Mouse (Mus musculus): ENCODE measurements at regions not wholly inside any gene's neighbourhood (a gene's known extent, or its start where the extent isn't known, plus 50 kb on each side); places are given as distances from the start of the nearest gene placed in this dataset.

DNA sequence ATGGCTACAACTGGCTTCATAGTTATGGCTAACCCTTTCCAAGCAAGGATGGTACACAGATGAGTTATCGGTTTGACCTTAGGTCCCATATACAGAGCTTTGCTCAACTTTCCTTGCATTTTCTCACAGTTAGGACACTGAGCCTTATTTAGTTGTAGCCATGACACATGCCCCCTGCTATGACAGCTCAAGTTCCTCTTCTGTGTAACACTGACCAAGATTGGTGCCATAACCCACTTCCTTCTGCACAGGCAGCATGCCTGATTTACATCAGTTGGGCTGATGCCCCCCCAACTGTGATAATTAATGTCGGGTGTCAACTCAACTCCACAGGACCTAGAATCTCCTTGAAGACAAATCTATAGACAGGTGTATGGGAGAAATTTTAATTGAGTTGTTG lies 361.5 kb upstream of the Intu start:
- H3K4me3 ChIP-seq: no peak overlapping the region
- TF ChIP-seq MYOD1 (IDR thresholded peaks at IDR 0.05; ENCODE audit: control insufficient read depth in 1 of 3, insufficient read length in 2 of 3, low read depth in 2 of 3) (no peak), SRF (IDR thresholded peaks at IDR 0.05; ENCODE audit: control insufficient read depth, insufficient read length, low read depth) (no peak), REST (IDR thresholded peaks at IDR 0.05; ENCODE audit: insufficient read depth, insufficient read length) (no peak), POLR2A (IDR thresholded peaks at IDR 0.05; ENCODE audit: insufficient read length, low read depth) (no peak), MAX (IDR thresholded peaks at IDR 0.05; ENCODE audit: low read depth) (no peak), POLR2AphosphoS2 (IDR thresholded peaks at IDR 0.05; ENCODE audit: insufficient read length, low read depth) (no peak), TCF3 (IDR thresholded peaks at IDR 0.05; ENCODE audit: insufficient read length, low read depth) (no peak), TCF12 (IDR thresholded peaks at IDR 0.05; ENCODE audit: insufficient read depth, poor library complexity, severe bottlenecking) (no peak), E2F4 (IDR thresholded peaks at IDR 0.05; ENCODE audit: insufficient read depth) (no peak), MYOG (IDR thresholded peaks at IDR 0.05; ENCODE audit: control insufficient read depth in 1 of 3, insufficient read depth in 1 of 3, insufficient read length in 2 of 3, low read depth in 2 of 3) (no peak), CEBPB (IDR thresholded peaks at IDR 0.05; ENCODE audit: insufficient read depth, poor library complexity, severe bottlenecking) (no peak), USF1 (IDR thresholded peaks at IDR 0.05; ENCODE audit: low read depth) (no peak)
- no peaks in the 10 kb centered on the region for H3K36me3 ChIP-seq (ENCODE audit: control insufficient read depth, insufficient read depth)
- no peaks in the 10 kb centered on the region for H3K79me2 ChIP-seq (ENCODE audit: control insufficient read depth, insufficient read depth)
- no peaks in the 10 kb centered on the region for H3K27me3 ChIP-seq (ENCODE audit: control insufficient read depth, insufficient read depth, insufficient read length)
- H3ac ChIP-seq (ENCODE audit: control insufficient read depth, insufficient read length): no peak overlapping the region
- H3K4me2 ChIP-seq (ENCODE audit: low read depth): no peak overlapping the region

DNA sequence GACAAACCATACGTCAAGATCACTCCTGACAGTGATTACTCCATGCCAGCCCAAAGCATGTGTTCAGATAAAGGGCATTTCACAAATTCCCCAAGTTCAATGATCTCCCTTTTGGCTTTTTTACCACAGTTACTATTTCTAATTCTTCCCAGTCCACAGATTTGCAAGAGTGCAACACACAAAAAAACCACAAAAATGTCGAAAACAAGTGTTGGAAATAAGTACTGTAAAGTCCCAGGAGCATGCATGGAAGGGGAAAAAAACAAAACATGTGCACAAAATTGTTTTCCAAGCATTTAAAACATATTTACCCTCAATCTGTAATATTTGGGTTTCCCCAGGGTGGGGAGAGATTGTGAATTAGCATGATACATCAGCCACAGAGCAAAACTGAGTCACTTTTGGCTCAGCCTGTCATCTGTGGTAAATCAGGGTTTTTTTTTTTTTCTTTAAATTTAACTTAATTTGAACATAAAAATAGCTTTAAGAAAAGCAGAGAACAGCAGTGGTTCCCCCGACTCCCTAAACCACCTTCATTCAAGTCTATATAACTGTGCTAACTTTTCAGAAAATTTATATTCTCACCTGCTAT lies 351.3 kb upstream of the Intu start:
- no peaks in the 10 kb centered on the region for H3K27me3 ChIP-seq (ENCODE audit: control insufficient read depth, insufficient read depth, insufficient read length)
- no peaks in the 10 kb centered on the region for H3K36me3 ChIP-seq (ENCODE audit: control insufficient read depth, insufficient read depth)
- no peak overlapping the region for H3ac ChIP-seq (ENCODE audit: control insufficient read depth, insufficient read length)
- TF ChIP-seq POLR2AphosphoS2 (IDR thresholded peaks at IDR 0.05; ENCODE audit: insufficient read length, low read depth) (no peak), E2F4 (IDR thresholded peaks at IDR 0.05; ENCODE audit: insufficient read depth) (no peak), TCF12 (IDR thresholded peaks at IDR 0.05; ENCODE audit: insufficient read depth, poor library complexity, severe bottlenecking) (no peak), REST (IDR thresholded peaks at IDR 0.05; ENCODE audit: insufficient read depth, insufficient read length) (no peak), TCF3 (IDR thresholded peaks at IDR 0.05; ENCODE audit: insufficient read length, low read depth) (no peak), SRF (IDR thresholded peaks at IDR 0.05; ENCODE audit: control insufficient read depth, insufficient read length, low read depth) (no peak), CEBPB (IDR thresholded peaks at IDR 0.05; ENCODE audit: insufficient read depth, poor library complexity, severe bottlenecking) (no peak), MAX (IDR thresholded peaks at IDR 0.05; ENCODE audit: low read depth) (no peak), MYOD1 (IDR thresholded peaks at IDR 0.05; ENCODE audit: control insufficient read depth in 1 of 3, insufficient read length in 2 of 3, low read depth in 2 of 3) (no peak), POLR2A (IDR thresholded peaks at IDR 0.05; ENCODE audit: insufficient read length, low read depth) (no peak), USF1 (IDR thresholded peaks at IDR 0.05; ENCODE audit: low read depth) (no peak), MYOG (IDR thresholded peaks at IDR 0.05; ENCODE audit: control insufficient read depth in 1 of 3, insufficient read depth in 1 of 3, insufficient read length in 2 of 3, low read depth in 2 of 3) (no peak)
- no peak overlapping the region for H3K4me2 ChIP-seq (ENCODE audit: low read depth)
- H3K4me3 ChIP-seq: no peak overlapping the region
- no peaks in the 10 kb centered on the region for H3K79me2 ChIP-seq (ENCODE audit: control insufficient read depth, insufficient read depth)

DNA sequence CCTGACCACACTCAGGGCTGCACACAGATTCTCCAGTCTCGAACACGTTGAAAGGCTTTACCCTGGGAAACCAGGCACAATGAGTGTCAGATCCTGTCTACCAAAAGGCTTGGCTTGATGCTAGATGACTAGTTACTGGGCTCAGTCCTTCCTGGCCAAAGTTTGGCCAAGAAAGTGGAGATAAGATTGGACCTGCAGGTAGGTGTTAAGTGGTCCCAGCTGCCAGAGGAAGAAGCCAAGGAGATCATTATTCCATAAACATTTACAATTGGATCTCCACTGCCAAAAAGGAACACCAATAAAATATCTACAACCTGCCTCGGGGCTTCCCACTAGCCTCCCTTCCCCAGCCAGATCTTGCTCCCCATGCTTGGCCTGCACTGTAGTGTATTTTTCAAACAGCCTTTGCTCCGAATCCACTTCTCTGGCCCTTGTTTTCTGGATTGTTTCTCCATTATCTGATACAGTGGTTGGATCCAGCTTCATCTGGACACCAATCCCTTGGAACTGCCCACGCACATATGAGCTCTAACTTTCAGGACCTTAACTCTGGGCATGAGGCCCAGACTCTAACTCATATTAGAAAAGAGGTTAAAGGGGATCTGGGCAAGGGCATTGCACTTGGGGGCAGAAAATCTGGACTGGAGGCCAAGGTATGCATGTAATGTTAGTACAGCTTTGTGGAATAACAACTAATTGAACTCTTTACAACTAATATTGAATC lies 345.3 kb upstream of the Intu start:
- Histone ChIP-seq H3ac (ENCODE audit: control insufficient read depth, insufficient read length) (no peak overlapping the region), H3K4me3 (no peak overlapping the region), H3K79me2 (ENCODE audit: control insufficient read depth, insufficient read depth) (no peaks in the 10 kb centered on the region), H3K4me2 (ENCODE audit: low read depth) (no peak overlapping the region), H3K27me3 (ENCODE audit: control insufficient read depth, insufficient read depth, insufficient read length) (no peaks in the 10 kb centered on the region), H3K36me3 (ENCODE audit: control insufficient read depth, insufficient read depth) (no peaks in the 10 kb centered on the region)
- TF ChIP-seq MYOG (IDR thresholded peaks at IDR 0.05; ENCODE audit: control insufficient read depth in 1 of 3, insufficient read depth in 1 of 3, insufficient read length in 2 of 3, low read depth in 2 of 3): no peak
- TF ChIP-seq CEBPB (IDR thresholded peaks at IDR 0.05; ENCODE audit: insufficient read depth, poor library complexity, severe bottlenecking): no peak
- no peak for TF ChIP-seq SRF (IDR thresholded peaks at IDR 0.05; ENCODE audit: control insufficient read depth, insufficient read length, low read depth)

DNA sequence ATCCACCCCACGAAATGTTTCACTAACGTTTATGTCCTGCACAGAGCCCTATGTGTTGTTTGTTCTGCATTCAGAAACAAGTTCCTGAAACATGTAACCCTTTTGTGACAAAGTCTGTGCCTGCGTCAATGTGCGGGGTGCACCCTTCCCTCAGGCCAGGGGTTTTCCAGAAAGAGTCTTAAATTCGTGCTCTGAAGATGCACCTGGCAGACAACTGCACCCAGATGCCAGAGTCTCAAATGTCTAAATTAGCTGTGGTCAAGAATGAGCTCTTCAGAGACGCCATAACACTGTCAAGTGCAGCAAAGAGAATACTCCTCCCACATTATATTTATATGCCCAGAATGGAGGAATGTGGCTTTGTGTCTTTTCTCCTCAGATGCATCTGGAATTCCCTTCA lies 341.6 kb upstream of the Intu start:
- no peaks in the 10 kb centered on the region for H3K79me2 ChIP-seq (ENCODE audit: control insufficient read depth, insufficient read depth)
- H3K4me3 ChIP-seq: no peak overlapping the region
- H3K4me2 ChIP-seq (ENCODE audit: low read depth): no peak overlapping the region
- no peak overlapping the region for H3ac ChIP-seq (ENCODE audit: control insufficient read depth, insufficient read length)
- no peak for TF ChIP-seq USF1 (IDR thresholded peaks at IDR 0.05; ENCODE audit: low read depth)
- no peak for TF ChIP-seq CEBPB (IDR thresholded peaks at IDR 0.05; ENCODE audit: insufficient read depth, poor library complexity, severe bottlenecking)
- TF ChIP-seq TCF12 (IDR thresholded peaks at IDR 0.05; ENCODE audit: insufficient read depth, poor library complexity, severe bottlenecking): no peak
- TF ChIP-seq POLR2AphosphoS2 (IDR thresholded peaks at IDR 0.05; ENCODE audit: insufficient read length, low read depth): no peak
- no peak for TF ChIP-seq TCF3 (IDR thresholded peaks at IDR 0.05; ENCODE audit: insufficient read length, low read depth)
- no peaks in the 10 kb centered on the region for H3K36me3 ChIP-seq (ENCODE audit: control insufficient read depth, insufficient read depth)
- no peaks in the 10 kb centered on the region for H3K27me3 ChIP-seq (ENCODE audit: control insufficient read depth, insufficient read depth, insufficient read length)

DNA sequence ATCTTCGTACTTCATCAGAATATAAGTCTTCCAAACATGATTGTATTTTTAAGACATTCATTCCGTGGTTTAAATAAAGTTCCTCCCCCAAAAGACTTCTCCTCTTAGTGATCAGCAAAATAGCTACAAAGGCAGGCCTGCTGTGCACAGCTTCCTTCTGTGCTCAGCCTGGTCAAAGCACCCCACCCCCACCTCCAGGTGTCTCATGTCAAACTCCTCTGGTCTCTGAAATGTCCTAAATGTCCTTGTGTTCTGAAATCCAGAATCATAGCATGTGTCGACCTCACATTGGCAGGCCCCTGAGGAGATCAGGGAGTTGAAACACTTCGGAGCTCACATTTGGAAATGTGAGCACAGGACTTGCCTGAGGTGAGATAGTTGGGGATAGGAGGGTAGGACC lies 341.1 kb upstream of the Intu start:
- H3K79me2 ChIP-seq (ENCODE audit: control insufficient read depth, insufficient read depth): no peaks in the 10 kb centered on the region
- no peak for TF ChIP-seq E2F4 (IDR thresholded peaks at IDR 0.05; ENCODE audit: insufficient read depth)
- no peak for TF ChIP-seq TCF3 (IDR thresholded peaks at IDR 0.05; ENCODE audit: insufficient read length, low read depth)
- no peak for TF ChIP-seq TCF12 (IDR thresholded peaks at IDR 0.05; ENCODE audit: insufficient read depth, poor library complexity, severe bottlenecking)
- no peak for TF ChIP-seq POLR2A (IDR thresholded peaks at IDR 0.05; ENCODE audit: insufficient read length, low read depth)
- TF ChIP-seq CEBPB (IDR thresholded peaks at IDR 0.05; ENCODE audit: insufficient read depth, poor library complexity, severe bottlenecking): no peak
- no peak for TF ChIP-seq MAX (IDR thresholded peaks at IDR 0.05; ENCODE audit: low read depth)
- no peak for TF ChIP-seq SRF (IDR thresholded peaks at IDR 0.05; ENCODE audit: control insufficient read depth, insufficient read length, low read depth)
- no peak overlapping the region for H3K4me3 ChIP-seq
- H3K27me3 ChIP-seq (ENCODE audit: control insufficient read depth, insufficient read depth, insufficient read length): no peaks in the 10 kb centered on the region
- no peaks in the 10 kb centered on the region for H3K36me3 ChIP-seq (ENCODE audit: control insufficient read depth, insufficient read depth)
- no peak overlapping the region for H3ac ChIP-seq (ENCODE audit: control insufficient read depth, insufficient read length)
- no peak overlapping the region for H3K4me2 ChIP-seq (ENCODE audit: low read depth)

Measured in myocyte (in vitro differentiated cells).